Mouse (Mus musculus) heart, postnatal 0 days (tissue): ENCODE measurements around the gene En2. TPM values are rescaled to one million over a fixed set of nuclear protein-coding genes. Genes with fewer than 3 reads are reported as not detected.

Experiments
- ATAC-seq: fragments of 200-750 bp; cut with Nextera tagmentation; 2 replicates; pipeline ENCODE4 v1.8.0; 2017; ENCODE audit warnings: low read depth, moderate number of reproducible peaks, moderate library complexity; ENCODE audit not compliant: insufficient read depth
- DNase-seq: peaks from one replicate; pipeline ENCODE4 v3.0.0-alpha.2; 2016; ENCODE audit warnings: low spot score
- H3K27ac ChIP-seq: fragments of 300-500 bp; sonication (generic); 2 replicates; pipeline ENCODE4 v1.5.1; 2014; ENCODE audit warnings: low read depth, mild to moderate bottlenecking
- H3K27me3 ChIP-seq: fragments of 300-500 bp; sonication (generic); 2 replicates; pipeline ENCODE4 v1.6.1; 2014; ENCODE audit warnings: low read length, mixed read lengths; ENCODE audit not compliant: control insufficient read depth, insufficient read depth
- H3K36me3 ChIP-seq: fragments of 300-500 bp; sonication (generic); replicated peaks from 2 replicates; pipeline ENCODE4 v1.6.1; 2014; ENCODE audit warnings: low read length, mixed read lengths; ENCODE audit not compliant: control insufficient read depth, insufficient read depth
- H3K4me1 ChIP-seq: fragments of 300-500 bp; sonication (generic); 2 replicates; pipeline ENCODE4 v1.6.1; 2014; ENCODE audit warnings: antibody characterized with exemption; ENCODE audit not compliant: control insufficient read depth, insufficient read depth
- H3K4me2 ChIP-seq: fragments of 300-500 bp; sonication (generic); 2 replicates; pipeline ENCODE4 v1.6.1; 2014; ENCODE audit warnings: low read depth, mild to moderate bottlenecking, low read length, moderate library complexity
- H3K4me3 ChIP-seq: fragments of 300-500 bp; sonication (generic); 2 replicates; pipeline ENCODE4 v1.5.1; 2014; ENCODE audit warnings: low read depth, low read length
- H3K9ac ChIP-seq: fragments of 300-500 bp; sonication (generic); replicated peaks from 2 replicates; pipeline ENCODE4 v1.6.1; 2014; ENCODE audit warnings: low read depth, low read length, mixed read lengths
- H3K9me3 ChIP-seq: fragments of 300-500 bp; sonication (generic); replicated peaks from 2 replicates; pipeline ENCODE4 v1.6.1; 2016; ENCODE audit warnings: low read length; ENCODE audit not compliant: control insufficient read depth
- CTCF ChIP-seq: IDR thresholded peaks from 2 replicates; pipeline ENCODE4 v1.5.1; 2016; ENCODE audit warnings: antibody characterized with exemption, control low read depth, low read depth
- EP300 ChIP-seq: IDR thresholded peaks from 2 replicates; pipeline ENCODE4 v1.6.1; 2016; ENCODE audit warnings: antibody characterized with exemption, low read depth
- WGBS: fragments of 180-500 bp; shearing (Covaris S2); extraction: QIAGEN DNeasy Blood & Tissue Kit; methylation state at CpG from one replicate; pipeline ENCODE4 v1.1.7; 2014; 5-methylcytosine and 5-hydroxymethylcytosine counted together
- polyA plus RNA-seq: library from polyadenylated mRNA; unstranded; fragments of >200 nt; fragmentation: Nextera tagmentation; extraction: Ambion mirVana; gene quantifications from 2 replicates; pipeline ENCODE4 v1.2.1, GENCODE M21; 2015
- total RNA-seq: library from RNA; depleted of rRNA; stranded (reverse); fragments of >200 nt; gene quantifications from 2 replicates; pipeline ENCODE4 v1.2.3, GENCODE M21; 2014; ENCODE audit warnings: low replicate concordance

En2 gene
- total and polyA plus RNA-seq, 2 experiments from 2014 or later, result not detected

- no peak overlapping the region for H3K4me2 ChIP-seq
- no peak overlapping the region for H3K27ac ChIP-seq
- no peak for TF ChIP-seq EP300
- TF ChIP-seq CTCF, result no peak
- peaks cover 6% of the 10 kb centered on the region for H3K4me1 ChIP-seq
- DNase-seq (no peak), ATAC-seq (no peak)
- H3K9ac ChIP-seq, result no peak overlapping the region
- H3K9me3 ChIP-seq, result no peaks in the 10 kb centered on the region
- peaks cover 97% of the 10 kb centered on the region for H3K27me3 ChIP-seq
- H3K4me3 ChIP-seq, result 0 out of 2 replicates have a peak overlapping the region, but pooled peaks have one; percentile 39
- no peaks in the 10 kb centered on the region for H3K36me3 ChIP-seq
- WGBS, result 6% methylated on average over 5 of the region's 5 CpGs
Measured at GRCm38 (mm10) chr5:28169166-28169801, 3.8 kb downstream of the En2 start.

DNA sequence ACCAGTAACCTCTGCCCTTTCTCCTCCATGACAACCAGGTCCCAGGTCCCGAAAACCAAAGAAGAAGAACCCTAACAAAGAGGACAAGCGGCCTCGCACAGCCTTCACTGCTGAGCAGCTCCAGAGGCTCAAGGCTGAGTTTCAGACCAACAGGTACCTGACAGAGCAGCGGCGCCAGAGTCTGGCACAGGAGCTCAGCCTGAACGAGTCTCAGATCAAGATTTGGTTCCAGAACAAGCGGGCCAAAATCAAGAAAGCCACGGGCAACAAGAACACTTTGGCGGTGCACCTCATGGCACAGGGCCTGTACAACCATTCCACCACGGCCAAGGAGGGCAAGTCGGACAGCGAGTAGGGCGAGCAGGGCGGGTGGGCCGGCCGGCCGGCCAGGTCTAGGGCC is 4.6 kb downstream of the En2 start:
- ATAC-seq (no peak), DNase-seq (no peak)
- WGBS, result 8% methylated on average over 17 of the region's 17 CpGs
- no peaks in the 10 kb centered on the region for H3K36me3 ChIP-seq
- H3K4me3 ChIP-seq, result no peak overlapping the region
- H3K9ac ChIP-seq, result no peak overlapping the region
- H3K4me2 ChIP-seq, result no peak overlapping the region
- peaks cover 6% of the 10 kb centered on the region for H3K4me1 ChIP-seq
- peaks cover 97% of the 10 kb centered on the region for H3K27me3 ChIP-seq
- H3K27ac ChIP-seq, result no peak overlapping the region
- no peaks in the 10 kb centered on the region for H3K9me3 ChIP-seq
- TF ChIP-seq EP300 (no peak), CTCF (no peak)

GRCm38 (mm10) chr5:28170892-28171291 is 5.4 kb downstream of the En2 start:
- Histone ChIP-seq H3K4me1 (no peaks in the 10 kb centered on the region), H3K4me2 (no peak overlapping the region), H3K36me3 (no peaks in the 10 kb centered on the region), H3K27me3 (peaks cover 97% of the 10 kb centered on the region), H3K4me3 (no peak overlapping the region), H3K9me3 (no peaks in the 10 kb centered on the region), H3K27ac (no peak overlapping the region), H3K9ac (no peak overlapping the region)
- ATAC-seq, result no peak
- WGBS, result 3% methylated on average over 19 of the region's 19 CpGs
- TF ChIP-seq EP300 (no peak), CTCF (no peak)
- DNase-seq, result no peak

DNA sequence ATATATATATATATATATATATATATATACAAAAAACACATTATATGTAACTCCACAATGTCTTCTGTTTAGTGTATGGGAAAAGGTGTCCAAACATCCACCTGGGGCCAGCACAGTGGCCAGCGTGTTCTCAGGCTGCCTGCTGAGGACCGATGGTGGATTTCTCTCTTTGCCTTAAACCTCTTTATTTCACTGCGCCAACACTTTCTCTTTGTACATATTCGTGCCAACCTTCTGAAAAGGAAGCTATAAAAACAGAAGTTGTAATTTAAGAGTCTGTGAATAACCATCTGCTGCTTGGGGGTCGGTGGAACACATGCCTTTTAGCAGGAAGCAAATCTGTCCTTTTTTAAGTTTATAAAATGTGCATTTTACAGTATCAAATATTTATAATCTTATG is 6.2 kb downstream of the En2 start:
- Histone ChIP-seq H3K4me3 (no peak overlapping the region), H3K4me2 (no peak overlapping the region), H3K9ac (no peak overlapping the region), H3K27me3 (peaks cover 97% of the 10 kb centered on the region), H3K27ac (no peak overlapping the region), H3K4me1 (no peaks in the 10 kb centered on the region), H3K9me3 (no peaks in the 10 kb centered on the region), H3K36me3 (no peaks in the 10 kb centered on the region)
- WGBS, result 27% methylated on average over 5 of the region's 5 CpGs
- DNase-seq (no peak), ATAC-seq (no peak)
- no peak for TF ChIP-seq CTCF
- no peak for TF ChIP-seq EP300

- H3K4me1 ChIP-seq, result no peaks in the 10 kb centered on the region
- ATAC-seq (no peak), DNase-seq (no peak)
- H3K4me2 ChIP-seq, result no peak overlapping the region
- TF ChIP-seq CTCF (no peak), EP300 (no peak)
- no peaks in the 10 kb centered on the region for H3K9me3 ChIP-seq
- H3K27me3 ChIP-seq, result peaks cover 97% of the 10 kb centered on the region
- no peak overlapping the region for H3K4me3 ChIP-seq
- 15% methylated on average over 8 of the region's 8 CpGs for WGBS
- no peak overlapping the region for H3K27ac ChIP-seq
- no peaks in the 10 kb centered on the region for H3K36me3 ChIP-seq
- H3K9ac ChIP-seq, result no peak overlapping the region
Measured at GRCm38 (mm10) chr5:28172261-28172920, 6.9 kb downstream of the En2 start.
